Mouse (Mus musculus): ENCODE measurements around the gene Tep1.
"Not testable (repeated sequence)": the region's sequence is repeated elsewhere in the genome, so short reads cannot be mapped to it uniquely, and the experiment has no call there.

Tep1 gene

DNA sequence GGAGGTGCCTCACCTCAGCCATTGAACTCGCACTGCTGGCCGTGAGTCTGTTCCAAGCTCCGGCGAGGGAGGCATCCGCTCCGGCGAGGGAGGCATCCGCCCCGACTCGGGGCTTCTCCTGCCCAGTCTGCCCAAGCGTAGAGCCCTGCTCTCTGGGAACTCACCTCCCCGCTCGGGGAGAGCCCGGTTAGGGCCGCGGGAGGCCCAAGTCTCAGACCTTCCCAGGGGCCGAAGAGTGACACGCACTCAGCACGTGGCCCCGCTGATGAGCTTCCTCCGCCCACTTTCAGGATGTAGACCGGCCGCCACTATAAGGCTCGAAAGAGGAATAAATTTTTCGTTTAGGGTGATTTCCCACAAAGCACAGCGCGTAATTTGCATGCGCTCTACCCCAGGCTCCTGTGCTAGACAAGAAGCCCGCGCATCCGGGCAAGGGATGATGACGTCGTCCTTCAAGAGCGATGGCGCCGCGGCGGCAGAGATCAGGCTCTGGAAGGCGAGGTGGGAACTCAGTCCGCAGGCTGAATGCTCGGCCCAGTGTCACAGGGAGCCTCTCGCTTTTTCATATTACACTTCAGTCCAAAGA, 62.8 kb downstream of the Tep1 start, which contains the start of the genes Ccnb1ip1 and Parp2:
Gene Ccnb1ip1, minus strand, starts transcription at position 246 of the 586 bp plus-strand sequence.
Gene Parp2, plus strand, starts transcription at position 355 of the 586 bp plus-strand sequence.
- Histone ChIP-seq H3K4me1 (replicated peaks; ENCODE audit: low read depth, low read length) (peaks cover 27% of the 10 kb centered on the region), H3K27me3 (ENCODE audit: insufficient read depth, low read length) (no peaks in the 10 kb centered on the region), H3K4me3 (replicated peaks; ENCODE audit: low read length) (peak within 1 kb of the TSS; percentile 89), H3K36me3 (ENCODE audit: insufficient read depth, low read length) (peaks cover 48% of the 10 kb centered on the region), H3K9me3 (ENCODE audit: low read length) (no peaks in the 10 kb centered on the region)
- no peak for TF ChIP-seq CTCF (conservative IDR thresholded peaks at IDR 0.05; ENCODE audit: low read length)
- no peak for TF ChIP-seq NANOG (IDR thresholded peaks at IDR 0.05; ENCODE audit: borderline replicate concordance, low read length)
- TF ChIP-seq POU5F1 (IDR thresholded peaks at IDR 0.05; ENCODE audit: borderline replicate concordance, low read length): no peak

DNA sequence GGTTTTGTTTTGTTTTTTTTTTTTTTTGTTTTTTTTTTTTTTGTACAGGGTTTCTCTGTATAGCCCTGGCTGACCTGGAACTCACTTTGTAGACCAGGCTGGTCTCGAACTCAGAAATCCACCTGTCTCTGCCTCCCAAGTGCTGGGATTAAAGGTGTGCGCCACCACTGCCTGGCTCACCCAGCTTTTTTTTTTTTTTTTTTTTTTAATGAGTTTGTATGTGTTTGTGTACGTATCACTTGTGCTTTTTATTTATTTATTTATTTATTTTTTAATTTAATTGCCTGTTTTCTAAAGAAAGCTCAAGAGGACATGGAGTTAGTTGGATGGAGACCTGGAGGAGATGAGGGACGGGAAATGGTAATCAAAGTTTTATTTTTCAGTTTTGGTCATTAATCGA, 63.9 kb downstream of the Tep1 start:
- H3K27me3 ChIP-seq (ENCODE audit: insufficient read depth, low read length); H3K9me3 ChIP-seq (ENCODE audit: low read length): not testable (repeated sequence)
- Histone ChIP-seq H3K4me3 (replicated peaks; ENCODE audit: low read length) (peak overlapping the region; percentile 49), H3K4me1 (replicated peaks; ENCODE audit: low read depth, low read length) (peaks cover 36% of the 10 kb centered on the region), H3K36me3 (ENCODE audit: insufficient read depth, low read length) (peaks cover 48% of the 10 kb centered on the region)

DNA sequence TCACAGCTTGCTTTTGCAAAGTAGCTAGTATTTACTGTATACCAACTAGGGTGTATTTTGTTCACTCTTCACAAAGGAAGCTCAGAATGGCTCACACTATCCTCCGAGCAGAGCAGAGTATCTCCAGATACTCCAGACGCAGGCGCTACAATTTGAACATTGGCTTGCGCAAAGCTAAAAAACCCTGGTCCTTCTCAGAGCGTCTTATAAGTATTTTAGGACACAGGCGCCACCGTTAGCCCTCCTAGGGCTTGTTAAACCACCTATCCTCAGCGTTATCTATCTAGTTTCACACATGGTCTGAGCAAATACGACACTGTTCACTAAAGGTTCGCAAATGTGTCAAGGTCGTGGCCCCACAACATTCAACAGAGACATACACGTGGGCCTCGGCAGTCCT, 65.7 kb downstream of the Tep1 start:
- Histone ChIP-seq H3K27me3 (ENCODE audit: insufficient read depth, low read length) (no peaks in the 10 kb centered on the region), H3K9me3 (ENCODE audit: low read length) (no peaks in the 10 kb centered on the region), H3K36me3 (ENCODE audit: insufficient read depth, low read length) (peaks cover 52% of the 10 kb centered on the region), H3K4me3 (replicated peaks; ENCODE audit: low read length) (peak overlapping the region; percentile 90), H3K4me1 (replicated peaks; ENCODE audit: low read depth, low read length) (peaks cover 44% of the 10 kb centered on the region)
- no peak for TF ChIP-seq POU5F1 (IDR thresholded peaks at IDR 0.05; ENCODE audit: borderline replicate concordance, low read length)
- no peak for TF ChIP-seq CTCF (conservative IDR thresholded peaks at IDR 0.05; ENCODE audit: low read length)
- TF ChIP-seq NANOG (IDR thresholded peaks at IDR 0.05; ENCODE audit: borderline replicate concordance, low read length): no peak

DNA sequence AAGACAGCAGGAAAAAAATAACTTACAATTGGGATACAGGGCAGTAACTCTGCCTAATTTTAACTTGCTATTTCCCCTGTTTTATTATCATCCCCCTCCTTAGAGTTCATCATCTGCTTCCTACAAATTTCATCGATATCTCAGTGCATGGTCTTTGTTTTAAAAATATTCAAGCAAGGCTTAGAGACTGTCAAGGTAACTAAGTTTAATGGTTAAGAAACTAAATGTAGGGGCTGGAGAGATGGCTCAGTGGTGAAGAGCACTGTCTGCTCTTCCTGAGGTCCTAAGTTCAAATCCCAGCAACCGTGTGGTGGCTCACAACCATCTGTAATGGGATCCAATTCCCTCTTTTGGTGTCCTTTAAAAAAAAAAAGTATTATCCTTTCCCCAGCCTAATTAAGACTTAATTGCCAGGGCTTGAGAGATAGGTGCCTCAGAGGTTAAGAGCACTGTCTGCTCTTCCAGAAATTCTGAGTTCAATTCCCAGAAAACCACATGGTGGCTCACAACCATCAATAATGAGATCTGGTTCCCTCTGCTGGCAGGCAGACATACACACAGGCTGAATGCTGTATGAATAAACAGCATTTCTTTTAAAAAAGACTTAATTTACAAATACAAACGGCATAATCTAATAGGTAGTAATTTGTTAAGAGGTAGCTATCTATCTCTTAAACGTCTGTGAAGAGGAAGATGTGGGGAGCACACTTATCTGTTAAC, 67.4 kb downstream of the Tep1 start:
- H3K4me3 ChIP-seq (replicated peaks; ENCODE audit: low read length): peak overlapping the region; percentile 90
- H3K9me3 ChIP-seq (ENCODE audit: low read length): no peaks in the 10 kb centered on the region
- H3K36me3 ChIP-seq (ENCODE audit: insufficient read depth, low read length): peaks cover 66% of the 10 kb centered on the region
- peaks cover 48% of the 10 kb centered on the region for H3K4me1 ChIP-seq (replicated peaks; ENCODE audit: low read depth, low read length)
- no peaks in the 10 kb centered on the region for H3K27me3 ChIP-seq (ENCODE audit: insufficient read depth, low read length)
- TF ChIP-seq CTCF (conservative IDR thresholded peaks at IDR 0.05; ENCODE audit: low read length) (peak; percentile 53), POU5F1 (IDR thresholded peaks at IDR 0.05; ENCODE audit: borderline replicate concordance, low read length) (no peak)

- no peaks in the 10 kb centered on the region for H3K27me3 ChIP-seq (ENCODE audit: insufficient read depth, low read length)
- no peaks in the 10 kb centered on the region for H3K9me3 ChIP-seq (ENCODE audit: low read length)
- peaks cover 51% of the 10 kb centered on the region for H3K4me1 ChIP-seq (replicated peaks; ENCODE audit: low read depth, low read length)
- TF ChIP-seq CTCF (conservative IDR thresholded peaks at IDR 0.05; ENCODE audit: low read length): no peak
- no peak for TF ChIP-seq POU5F1 (IDR thresholded peaks at IDR 0.05; ENCODE audit: borderline replicate concordance, low read length)
- TF ChIP-seq NANOG (IDR thresholded peaks at IDR 0.05; ENCODE audit: borderline replicate concordance, low read length): no peak
- H3K36me3 ChIP-seq (ENCODE audit: insufficient read depth, low read length): peaks cover 70% of the 10 kb centered on the region
- H3K4me3 ChIP-seq (replicated peaks; ENCODE audit: low read length): peak overlapping the region; percentile 90
These were observed 67.9 kb downstream of the Tep1 start for GRCm38 (mm10) chr14:50802441-50802840.

GRCm38 (mm10) chr14:50799502-50800259, 70.7 kb downstream of the Tep1 start:
- peaks cover 70% of the 10 kb centered on the region for H3K4me1 ChIP-seq (replicated peaks; ENCODE audit: low read depth, low read length)
- H3K9me3 ChIP-seq (ENCODE audit: low read length): no peaks in the 10 kb centered on the region
- no peaks in the 10 kb centered on the region for H3K27me3 ChIP-seq (ENCODE audit: insufficient read depth, low read length)
- H3K36me3 ChIP-seq (ENCODE audit: insufficient read depth, low read length): peaks cover 79% of the 10 kb centered on the region
- peak overlapping the region; percentile 90 for H3K4me3 ChIP-seq (replicated peaks; ENCODE audit: low read length)
- TF ChIP-seq POU5F1 (IDR thresholded peaks at IDR 0.05; ENCODE audit: borderline replicate concordance, low read length) (no peak), NANOG (IDR thresholded peaks at IDR 0.05; ENCODE audit: borderline replicate concordance, low read length) (no peak), CTCF (conservative IDR thresholded peaks at IDR 0.05; ENCODE audit: low read length) (peak; percentile 72)

DNA sequence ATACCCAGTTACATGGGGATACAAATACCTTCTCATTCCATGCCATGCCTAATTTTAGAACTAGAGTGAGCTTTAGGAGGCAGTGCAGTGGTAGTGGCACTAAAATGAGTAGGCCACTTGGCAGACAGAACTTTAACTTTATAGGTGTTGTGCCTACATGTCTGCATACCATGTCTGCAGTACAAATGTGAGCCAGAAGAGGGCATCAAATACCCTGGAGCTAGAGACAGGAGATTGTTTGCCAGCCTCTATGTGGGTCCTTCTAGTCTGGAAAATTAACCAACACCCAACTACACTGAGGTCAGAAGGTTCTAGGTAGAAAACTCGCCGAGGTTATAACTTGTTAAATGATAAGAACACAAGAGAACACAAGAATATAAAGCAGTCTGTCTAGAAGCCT, 71.8 kb downstream of the Tep1 start:
- TF ChIP-seq NANOG (IDR thresholded peaks at IDR 0.05; ENCODE audit: borderline replicate concordance, low read length) (no peak), CTCF (conservative IDR thresholded peaks at IDR 0.05; ENCODE audit: low read length) (peak; percentile 44)
- H3K27me3 ChIP-seq (ENCODE audit: insufficient read depth, low read length): no peaks in the 10 kb centered on the region

DNA sequence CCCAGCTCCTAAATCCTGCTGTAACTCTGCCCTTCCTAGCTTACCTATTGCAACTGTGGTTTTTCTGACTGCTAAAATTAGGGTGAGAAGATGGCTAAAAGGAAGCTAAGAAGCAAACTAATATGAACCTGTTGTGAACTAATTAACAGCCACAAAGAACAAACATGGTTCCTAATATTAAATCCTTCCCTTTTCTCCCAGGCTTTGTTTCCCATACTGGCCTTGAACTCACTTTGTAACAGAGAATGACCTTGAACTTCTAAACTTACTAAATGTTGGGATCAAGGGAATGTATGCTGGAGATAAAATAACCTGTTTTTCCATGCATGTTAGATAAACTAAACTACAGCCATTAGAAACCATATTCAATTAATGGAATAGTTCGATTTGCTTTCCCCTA, 73.9 kb downstream of the Tep1 start:
- Histone ChIP-seq H3K36me3 (ENCODE audit: insufficient read depth, low read length) (peaks cover 71% of the 10 kb centered on the region), H3K9me3 (ENCODE audit: low read length) (no peaks in the 10 kb centered on the region), H3K27me3 (ENCODE audit: insufficient read depth, low read length) (no peaks in the 10 kb centered on the region), H3K4me1 (replicated peaks; ENCODE audit: low read depth, low read length) (peaks cover 69% of the 10 kb centered on the region), H3K4me3 (replicated peaks; ENCODE audit: low read length) (0 out of 2 replicates have a peak overlapping the region, but pooled peaks have one; percentile 81)
- TF ChIP-seq CTCF (conservative IDR thresholded peaks at IDR 0.05; ENCODE audit: low read length) (no peak), NANOG (IDR thresholded peaks at IDR 0.05; ENCODE audit: borderline replicate concordance, low read length) (0 out of 2 replicates have a peak, but pooled peaks have one; percentile 2), POU5F1 (IDR thresholded peaks at IDR 0.05; ENCODE audit: borderline replicate concordance, low read length) (no peak)

More for the DNA sequence above, 71.8 kb downstream of the Tep1 start:
- Histone ChIP-seq H3K36me3 (ENCODE audit: insufficient read depth, low read length) (peaks cover 72% of the 10 kb centered on the region), H3K9me3 (ENCODE audit: low read length) (no peaks in the 10 kb centered on the region), H3K4me1 (replicated peaks; ENCODE audit: low read depth, low read length) (peaks cover 75% of the 10 kb centered on the region), H3K4me3 (replicated peaks; ENCODE audit: low read length) (0 out of 2 replicates have a peak overlapping the region, but pooled peaks have one; percentile 90)

All from E14TG2a.4 (cell line).